Mouse (Mus musculus) embryonic facial prominence, embryonic 12.5 days (tissue): ENCODE results near the gene Slc46a2. TPM values are rescaled to one million over a fixed set of nuclear protein-coding genes. Genes with fewer than 3 reads are reported as not detected.

ENCODE experiments used
- ATAC-seq: fragments of 200-750 bp; cut with Nextera tagmentation; 2 replicates; pipeline ENCODE4 v1.8.0; 2017; ENCODE audit not compliant: insufficient number of reproducible peaks, insufficient read depth, low FRiP score, low TSS enrichment
- H3K27ac ChIP-seq: fragments of 300-500 bp; sonication (generic); 2 replicates; pipeline ENCODE4 v1.5.1; 2016; ENCODE audit warnings: mild to moderate bottlenecking
- H3K27me3 ChIP-seq: fragments of 300-500 bp; sonication (generic); 2 replicates; pipeline ENCODE4 v1.6.1; 2016; ENCODE audit warnings: mild to moderate bottlenecking, moderate library complexity
- H3K36me3 ChIP-seq: fragments of 300-500 bp; sonication (generic); 2 replicates; pipeline ENCODE4 v1.6.1; 2016; ENCODE audit warnings: mild to moderate bottlenecking
- H3K4me1 ChIP-seq: fragments of 300-500 bp; sonication (generic); 2 replicates; pipeline ENCODE4 v1.6.1; 2016
- H3K4me2 ChIP-seq: fragments of 300-500 bp; sonication (generic); replicated peaks from 2 replicates; pipeline ENCODE4 v1.6.1; 2016; ENCODE audit warnings: mild to moderate bottlenecking, moderate library complexity
- H3K4me3 ChIP-seq: fragments of 300-500 bp; sonication (generic); 2 replicates; pipeline ENCODE4 v1.5.1; 2016; ENCODE audit warnings: mild to moderate bottlenecking
- H3K9ac ChIP-seq: fragments of 300-500 bp; sonication (generic); 2 replicates; pipeline ENCODE4 v1.6.1; 2016; ENCODE audit warnings: mild to moderate bottlenecking, moderate library complexity
- H3K9me3 ChIP-seq: fragments of 300-500 bp; sonication (generic); 2 replicates; pipeline ENCODE4 v1.6.1; 2016; ENCODE audit warnings: mild to moderate bottlenecking, moderate library complexity
- WGBS: fragments of 180-500 bp; shearing (Covaris S2); methylation state at CpG from one replicate; pipeline ENCODE4 v1.1.7; 2016; 5-methylcytosine and 5-hydroxymethylcytosine counted together
- polyA plus RNA-seq: library from polyadenylated mRNA; unstranded; fragments of >200 nt; fragmentation: Nextera tagmentation; extraction: Ambion mirVana; gene quantifications from 2 replicates; pipeline ENCODE4 v1.2.1, GENCODE M21; 2016

The Slc46a2 gene
- polyA plus RNA-seq, 1 experiment from 2014 or later, result 0.08 TPM

DNA sequence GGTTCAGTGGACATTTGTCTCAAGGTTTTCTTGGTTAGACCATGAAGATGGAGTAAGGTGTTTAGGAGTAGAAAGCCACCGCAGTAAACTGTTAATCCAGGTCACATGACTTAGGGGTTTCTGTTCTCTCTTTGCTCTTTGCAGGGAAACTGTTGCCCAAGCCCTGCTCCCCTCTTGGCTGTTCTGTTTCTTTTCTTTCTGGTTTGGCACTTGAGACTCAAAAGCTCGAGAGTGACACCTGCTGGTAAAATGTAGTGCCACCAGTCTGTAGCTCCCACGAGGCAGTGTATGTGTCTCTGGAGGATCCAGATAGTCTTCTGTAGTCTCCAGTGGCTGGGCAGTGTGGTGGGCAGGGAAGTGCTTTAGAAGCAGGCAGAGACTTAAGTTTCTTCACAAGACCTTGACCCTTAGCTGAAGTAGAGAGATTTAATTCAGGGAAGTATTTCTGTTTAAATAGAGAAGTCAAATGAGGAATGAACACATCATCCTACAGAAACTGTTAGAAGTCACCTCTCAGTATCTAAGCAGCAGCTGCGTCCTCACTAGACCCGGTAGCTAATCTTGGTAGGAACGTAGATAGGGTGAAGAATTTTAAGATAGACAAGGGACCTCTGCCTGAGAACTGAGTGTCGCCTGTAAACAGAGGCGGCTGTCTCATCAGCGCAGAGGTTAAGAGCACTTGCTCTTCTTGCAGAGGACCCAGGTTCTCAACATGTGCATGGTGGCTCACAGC is 43.8 kb downstream of the Slc46a2 start:
- H3K9me3 ChIP-seq, result no peaks in the 10 kb centered on the region
- H3K36me3 ChIP-seq, result no peaks in the 10 kb centered on the region
- H3K27me3 ChIP-seq, result no peaks in the 10 kb centered on the region
- no peak overlapping the region for H3K4me2 ChIP-seq
- WGBS, result 61% methylated on average over 9 of the region's 9 CpGs
- no peak overlapping the region for H3K27ac ChIP-seq
- H3K4me3 ChIP-seq, result no peak overlapping the region
- H3K4me1 ChIP-seq, result 0 out of 2 replicates have a peak, but pooled peaks cover 3% of the 10 kb centered on the region
- no peak overlapping the region for H3K9ac ChIP-seq
- ATAC-seq, result peak; percentile 75; the same call in 1 of the 2 replicates

DNA sequence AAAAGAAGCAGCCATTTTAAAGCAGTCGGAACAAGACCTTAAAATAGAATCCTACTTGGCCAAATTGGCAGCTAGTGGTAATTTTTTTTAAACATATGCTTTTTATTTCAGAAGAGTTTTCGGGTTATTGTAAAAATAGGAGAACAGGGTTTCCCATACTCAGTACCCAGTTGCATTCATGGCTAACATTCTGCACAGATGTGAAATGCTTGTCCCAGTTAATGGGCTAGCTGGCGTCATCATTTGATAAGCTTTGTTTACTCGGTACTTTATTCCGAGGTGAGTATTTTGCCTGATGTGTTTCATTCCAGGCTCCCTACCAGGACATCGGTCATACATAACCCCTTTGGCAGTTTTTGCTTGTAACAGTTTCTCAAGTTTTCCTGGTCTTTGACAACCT is 44.4 kb downstream of the Slc46a2 start:
- ATAC-seq, result no peak
- Histone ChIP-seq H3K9me3 (no peaks in the 10 kb centered on the region), H3K36me3 (no peaks in the 10 kb centered on the region), H3K9ac (no peak overlapping the region), H3K4me1 (0 out of 2 replicates have a peak, but pooled peaks cover 3% of the 10 kb centered on the region), H3K27me3 (no peaks in the 10 kb centered on the region), H3K4me3 (no peak overlapping the region), H3K4me2 (no peak overlapping the region), H3K27ac (0 out of 2 replicates have a peak overlapping the region, but pooled peaks have one; percentile 2)
- 77% methylated on average over 6 of the region's 6 CpGs for WGBS

DNA sequence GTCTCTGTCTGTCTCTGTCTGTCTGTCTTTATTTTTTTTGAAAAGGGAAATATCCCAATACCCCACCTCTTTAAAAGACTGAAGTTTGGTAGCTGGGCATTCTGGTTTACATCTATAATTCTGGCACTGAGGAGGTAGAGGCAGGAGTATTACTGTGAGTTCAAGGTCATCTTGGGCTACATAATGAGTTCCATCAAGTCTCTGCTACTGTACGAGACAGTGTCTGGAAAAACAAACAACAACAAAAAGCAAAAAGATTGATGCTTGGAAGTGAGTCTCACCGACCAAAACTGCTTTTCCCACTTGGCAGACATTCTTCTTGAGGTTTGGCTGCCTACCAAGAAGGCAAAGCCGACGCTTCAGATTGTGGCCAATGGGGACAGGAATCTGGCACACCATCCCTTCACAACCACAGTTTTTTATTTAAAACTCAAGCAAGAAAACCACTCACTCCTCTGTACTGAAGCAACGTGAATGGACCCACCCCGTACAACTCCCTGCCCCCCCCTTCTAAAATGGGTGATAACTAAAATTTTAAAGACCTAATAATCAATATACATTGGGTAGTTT is 45.3 kb downstream of the Slc46a2 start:
- H3K4me2 ChIP-seq, result no peak overlapping the region

DNA sequence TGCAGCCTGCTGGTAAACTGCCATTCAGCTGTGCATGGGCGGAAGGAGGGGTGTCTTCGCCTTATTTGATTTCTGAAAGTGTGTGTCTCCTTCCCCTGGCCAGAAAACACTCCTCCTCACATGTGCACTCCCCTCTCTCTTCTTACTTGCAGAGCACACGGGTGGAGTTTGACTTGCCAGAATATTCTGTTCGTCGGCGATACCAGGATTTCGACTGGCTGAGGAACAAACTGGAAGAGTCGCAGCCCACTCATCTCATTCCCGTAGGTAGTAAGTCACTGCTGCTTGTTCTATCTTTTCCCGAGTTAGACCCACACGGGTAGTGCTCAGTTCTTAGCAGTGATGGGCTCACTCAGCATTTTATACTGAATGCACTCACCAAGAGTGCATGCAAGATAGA is 46.8 kb downstream of the Slc46a2 start:
- 0 out of 2 replicates have a peak, but pooled peaks cover 3% of the 10 kb centered on the region for H3K4me1 ChIP-seq
- 85% methylated on average over 11 of the region's 11 CpGs for WGBS
- no peaks in the 10 kb centered on the region for H3K27me3 ChIP-seq
- H3K9ac ChIP-seq, result no peak overlapping the region
- H3K9me3 ChIP-seq, result no peaks in the 10 kb centered on the region
- ATAC-seq, result no peak
- H3K27ac ChIP-seq, result no peak overlapping the region
- no peaks in the 10 kb centered on the region for H3K36me3 ChIP-seq
- H3K4me3 ChIP-seq, result no peak overlapping the region
- H3K4me2 ChIP-seq, result no peak overlapping the region

More for the DNA sequence above, 45.3 kb downstream of the Slc46a2 start:
- H3K36me3 ChIP-seq, result no peaks in the 10 kb centered on the region
- H3K4me3 ChIP-seq, result no peak overlapping the region
- WGBS, result 73% methylated on average over 6 of the region's 6 CpGs
- H3K4me1 ChIP-seq, result 0 out of 2 replicates have a peak, but pooled peaks cover 3% of the 10 kb centered on the region
- no peak overlapping the region for H3K27ac ChIP-seq
- ATAC-seq, result no peak
- H3K9ac ChIP-seq, result no peak overlapping the region
- no peaks in the 10 kb centered on the region for H3K27me3 ChIP-seq
- H3K9me3 ChIP-seq, result no peaks in the 10 kb centered on the region

DNA sequence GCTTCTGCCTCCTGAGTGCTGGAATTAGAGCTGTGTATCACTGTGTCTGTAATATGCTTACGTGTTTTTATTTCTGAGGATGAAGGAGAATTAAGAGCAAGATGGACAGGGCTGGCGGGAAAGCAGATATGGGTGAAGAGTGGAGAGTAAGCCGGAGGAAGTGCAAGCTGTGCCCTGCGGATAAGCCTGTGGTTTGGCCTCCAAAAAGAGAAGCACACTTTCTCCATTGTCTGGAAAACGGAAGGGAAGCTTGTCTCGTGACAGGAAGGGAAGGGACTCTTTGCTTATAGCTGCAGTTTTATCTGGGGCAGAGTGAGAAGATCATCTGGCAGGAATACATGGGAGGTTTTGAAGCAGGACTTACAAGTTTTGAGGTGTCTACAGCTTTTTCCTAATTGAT is 51.0 kb downstream of the Slc46a2 start:
- no peak for ATAC-seq
- Histone ChIP-seq H3K4me1 (no peaks in the 10 kb centered on the region), H3K27me3 (no peaks in the 10 kb centered on the region), H3K9me3 (no peaks in the 10 kb centered on the region), H3K9ac (no peak overlapping the region), H3K36me3 (no peaks in the 10 kb centered on the region), H3K4me3 (no peak overlapping the region), H3K27ac (no peak overlapping the region), H3K4me2 (no peak overlapping the region)
- WGBS, result 68% methylated on average over 6 of the region's 6 CpGs

DNA sequence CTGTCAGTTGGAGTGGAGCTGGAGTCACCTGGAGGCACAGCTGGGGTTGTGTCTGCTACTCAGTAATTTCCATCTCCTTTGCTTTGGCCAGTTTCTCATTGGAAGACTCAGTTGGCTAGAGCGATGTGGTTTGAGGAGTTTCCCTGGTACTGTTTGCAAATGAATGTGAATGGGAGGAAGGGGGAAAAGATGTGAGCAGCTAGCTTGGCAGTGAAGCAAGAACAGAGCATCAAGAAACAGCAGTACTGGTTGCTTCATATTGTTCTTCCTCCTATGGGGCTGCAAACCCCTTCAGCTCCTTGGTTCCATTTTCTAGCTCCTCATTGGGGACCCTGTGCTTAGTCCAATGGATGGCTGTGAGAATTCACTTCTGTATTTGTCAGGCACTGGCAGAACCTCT is 52.5 kb downstream of the Slc46a2 start:
- no peak overlapping the region for H3K4me2 ChIP-seq
- H3K9ac ChIP-seq, result no peak overlapping the region
- H3K27me3 ChIP-seq, result no peaks in the 10 kb centered on the region
- H3K9me3 ChIP-seq, result no peaks in the 10 kb centered on the region
- WGBS, result 75% methylated on average over 1 of the region's 1 CpGs
- no peak overlapping the region for H3K4me3 ChIP-seq
- H3K36me3 ChIP-seq, result no peaks in the 10 kb centered on the region
- no peak overlapping the region for H3K27ac ChIP-seq
- no peaks in the 10 kb centered on the region for H3K4me1 ChIP-seq
- no peak for ATAC-seq

DNA sequence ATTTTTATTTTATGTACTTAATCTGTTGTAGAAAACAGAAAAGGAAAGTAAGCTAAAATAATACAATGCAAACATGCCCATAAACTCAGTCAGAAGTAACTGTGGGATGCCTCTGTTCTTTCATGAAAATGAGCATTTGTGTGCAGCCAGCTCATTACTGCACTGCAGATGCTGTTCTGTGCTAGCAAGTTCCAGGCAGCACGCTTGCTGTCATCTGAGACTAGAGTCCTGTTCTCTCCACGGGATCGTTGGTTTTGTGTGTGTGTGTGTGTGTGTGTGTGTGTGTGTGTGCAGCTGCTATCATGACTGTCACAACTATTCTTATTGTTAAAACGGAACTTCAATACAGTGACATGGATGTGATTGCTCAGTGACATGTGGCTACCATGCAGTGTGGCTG is 53.0 kb downstream of the Slc46a2 start:
- no peak overlapping the region for H3K4me3 ChIP-seq
- no peaks in the 10 kb centered on the region for H3K36me3 ChIP-seq
- no peak overlapping the region for H3K27ac ChIP-seq
- H3K27me3 ChIP-seq, result no peaks in the 10 kb centered on the region
- H3K9me3 ChIP-seq, result no peaks in the 10 kb centered on the region
- no peak overlapping the region for H3K9ac ChIP-seq
- H3K4me2 ChIP-seq, result no peak overlapping the region
- 50% methylated on average over 4 of the region's 4 CpGs for WGBS
- ATAC-seq, result no peak
- no peaks in the 10 kb centered on the region for H3K4me1 ChIP-seq

DNA sequence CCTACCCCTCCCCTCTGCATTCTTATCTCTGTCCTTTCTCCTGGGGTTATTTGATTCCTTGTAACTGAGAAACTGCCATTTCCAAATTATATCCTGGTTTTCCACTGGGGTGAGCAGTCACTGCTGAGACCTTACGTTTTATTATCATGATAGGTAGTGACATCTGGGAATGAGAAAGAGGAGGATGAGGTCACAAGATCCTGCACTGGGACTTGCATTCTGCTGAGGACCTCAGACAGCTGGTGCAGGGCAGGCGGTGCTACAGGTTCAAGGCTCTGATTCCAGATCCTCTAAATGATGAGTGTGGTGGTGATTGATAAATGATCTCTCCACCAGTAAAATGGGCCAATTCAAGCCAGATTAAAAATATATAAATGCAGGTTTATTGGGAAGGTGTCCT is 54.4 kb downstream of the Slc46a2 start:
- ATAC-seq, result no peak
- Histone ChIP-seq H3K9me3 (no peaks in the 10 kb centered on the region), H3K9ac (no peak overlapping the region), H3K27ac (no peak overlapping the region), H3K36me3 (no peaks in the 10 kb centered on the region), H3K27me3 (no peaks in the 10 kb centered on the region), H3K4me2 (no peak overlapping the region), H3K4me1 (no peaks in the 10 kb centered on the region), H3K4me3 (no peak overlapping the region)
- 54% methylated on average over 2 of the region's 2 CpGs for WGBS

DNA sequence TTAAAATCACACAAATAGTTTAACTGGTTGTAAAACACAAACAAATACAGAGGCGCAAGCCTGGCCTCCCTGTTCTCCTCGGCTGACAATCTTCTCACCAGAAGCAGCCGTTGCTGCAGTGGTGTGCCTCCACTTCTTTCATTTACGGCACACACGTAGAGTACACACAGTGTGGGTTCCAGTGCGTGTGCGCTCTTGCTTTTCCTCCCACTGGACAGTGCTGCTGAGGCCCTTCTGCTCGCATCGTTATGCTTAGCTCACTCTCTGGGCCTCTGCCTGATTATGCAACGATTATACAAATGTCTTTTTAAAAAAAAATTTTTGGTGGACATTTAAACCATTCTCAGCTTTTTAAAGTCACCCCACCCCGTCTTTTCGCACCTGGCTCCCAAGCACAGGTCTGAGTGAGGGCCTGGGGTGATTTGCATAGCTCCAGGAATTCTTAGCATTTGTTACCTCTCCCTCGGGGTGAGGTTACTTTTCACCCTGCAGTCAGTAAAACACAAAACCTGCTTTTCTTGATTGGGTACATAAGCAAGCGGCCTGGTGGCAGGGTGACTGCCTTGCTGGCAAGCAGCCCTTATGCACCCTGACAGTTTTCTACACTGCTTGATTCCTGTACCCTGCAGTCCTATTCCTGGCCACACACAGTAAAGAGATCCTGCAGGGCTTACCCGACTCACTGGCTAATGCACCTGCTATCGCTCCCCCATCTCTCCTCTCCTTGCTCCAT is 55.0 kb downstream of the Slc46a2 start:
- no peaks in the 10 kb centered on the region for H3K27me3 ChIP-seq
- H3K4me2 ChIP-seq, result no peak overlapping the region
- no peaks in the 10 kb centered on the region for H3K4me1 ChIP-seq
- no peak overlapping the region for H3K9ac ChIP-seq
- no peaks in the 10 kb centered on the region for H3K9me3 ChIP-seq
- 0 out of 2 replicates have a peak overlapping the region, but pooled peaks have one; percentile 46 for H3K27ac ChIP-seq
- no peaks in the 10 kb centered on the region for H3K36me3 ChIP-seq
- H3K4me3 ChIP-seq, result no peak overlapping the region
- no peak for ATAC-seq
- WGBS, result 67% methylated on average over 16 of the region's 16 CpGs

Other genes starting within 250 kb of the Slc46a2 start
- gene Inip, start 113.5 kb downstream of the Slc46a2 start, polyA plus RNA-seq, result 71.7 and 78.2 TPM in 2 replicates
- gene Snx30, start 109.2 kb downstream of the Slc46a2 start, polyA plus RNA-seq, result 13.9 and 14.0 TPM in 2 replicates
- not detected in 2 replicates for gene Mup4, start 45.7 kb upstream of the Slc46a2 start, polyA plus RNA-seq
- gene Mup6, start 49.2 kb upstream of the Slc46a2 start, polyA plus RNA-seq, result not detected in 2 replicates
- gene Mup7, start 155.4 kb upstream of the Slc46a2 start, polyA plus RNA-seq, result not detected in 2 replicates
- not detected in 2 replicates for gene Mup2, start 239.2 kb upstream of the Slc46a2 start, polyA plus RNA-seq